Mouse (Mus musculus): ENCODE data around the gene Ccm2.

The Ccm2 gene

GRCm38 (mm10) chr11:6546205-6547013 lies at the start of gene Ccm2:
Gene Ccm2, plus strand, starts transcription at chr11:6546887.
- DNase-seq (ENCODE audit: low read depth) = peak; percentile 99

- no peak for DNase-seq (ENCODE audit: low read depth)
Observed at GRCm38 (mm10) chr11:6497311-6497948, 49.3 kb upstream of the Ccm2 start.

GRCm38 (mm10) chr11:6502506-6502905 lies 44.2 kb upstream of the Ccm2 start:
- no peak for DNase-seq (ENCODE audit: low read depth)

- DNase-seq (ENCODE audit: low read depth) = no peak
Observed at GRCm38 (mm10) chr11:6504226-6504625, 42.5 kb upstream of the Ccm2 start.

- no peak for DNase-seq (ENCODE audit: low read depth)
Observed at GRCm38 (mm10) chr11:6504689-6505088, 42.0 kb upstream of the Ccm2 start.

GRCm38 (mm10) chr11:6506516-6506915 lies 40.2 kb upstream of the Ccm2 start:
- no peak for DNase-seq (ENCODE audit: low read depth)

GRCm38 (mm10) chr11:6508269-6508876 lies 38.3 kb upstream of the Ccm2 start:
- DNase-seq (ENCODE audit: low read depth) = no peak

GRCm38 (mm10) chr11:6514837-6515236 lies 31.9 kb upstream of the Ccm2 start:
- no peak for DNase-seq (ENCODE audit: low read depth)

- DNase-seq (ENCODE audit: low read depth) = no peak
Observed at GRCm38 (mm10) chr11:6519491-6520033, 27.1 kb upstream of the Ccm2 start.

- DNase-seq (ENCODE audit: low read depth) = no peak
Observed at GRCm38 (mm10) chr11:6520507-6521173, 26.0 kb upstream of the Ccm2 start, which contains the start of gene Myo1g. Gene Myo1g, minus strand, starts transcription at chr11:6520965.

- no peak for DNase-seq (ENCODE audit: low read depth)
Observed at GRCm38 (mm10) chr11:6522782-6523525, 23.7 kb upstream of the Ccm2 start.

- no peak for DNase-seq (ENCODE audit: low read depth)
Observed at GRCm38 (mm10) chr11:6523662-6524088, 23.0 kb upstream of the Ccm2 start.

- DNase-seq (ENCODE audit: low read depth) = no peak
Observed at GRCm38 (mm10) chr11:6524165-6524879, 22.4 kb upstream of the Ccm2 start.

GRCm38 (mm10) chr11:6524880-6525238 lies 21.8 kb upstream of the Ccm2 start:
- no peak for DNase-seq (ENCODE audit: low read depth)

- no peak for DNase-seq (ENCODE audit: low read depth)
Observed at GRCm38 (mm10) chr11:6525241-6525640, 21.4 kb upstream of the Ccm2 start.

GRCm38 (mm10) chr11:6526526-6527255 lies 20.0 kb upstream of the Ccm2 start:
- DNase-seq (ENCODE audit: low read depth) = peak; percentile 44

GRCm38 (mm10) chr11:6527256-6528185 lies 19.2 kb upstream of the Ccm2 start:
- peak; percentile 35 for DNase-seq (ENCODE audit: low read depth)

- DNase-seq (ENCODE audit: low read depth) = peak; percentile 100
Observed at GRCm38 (mm10) chr11:6528186-6529006, 18.3 kb upstream of the Ccm2 start.

Measured in NIH3T3 (cell line).